Mouse (Mus musculus) skeletal muscle tissue, adult 2 months (tissue): Measurements from ENCODE around the gene Olfr796.

Experiments
- DNase-seq: peaks from one replicate; pipeline ENCODE4 v3.0.0-alpha.2; 2012; ENCODE audit warnings: low read depth, low spot score

Olfr796 gene

GRCm38 (mm10) chr10:129612470-129612869, at the start of gene Olfr796:
Gene Olfr796, minus strand, starts transcription at chr10:129612570.
- no peak for DNase-seq

- DNase-seq, result no peak
Observed at GRCm38 (mm10) chr10:129657394-129657793, 45.0 kb upstream of the Olfr796 start, which contains the start of gene Olfr800. Gene Olfr800, plus strand, starts transcription at chr10:129657694.

DNA sequence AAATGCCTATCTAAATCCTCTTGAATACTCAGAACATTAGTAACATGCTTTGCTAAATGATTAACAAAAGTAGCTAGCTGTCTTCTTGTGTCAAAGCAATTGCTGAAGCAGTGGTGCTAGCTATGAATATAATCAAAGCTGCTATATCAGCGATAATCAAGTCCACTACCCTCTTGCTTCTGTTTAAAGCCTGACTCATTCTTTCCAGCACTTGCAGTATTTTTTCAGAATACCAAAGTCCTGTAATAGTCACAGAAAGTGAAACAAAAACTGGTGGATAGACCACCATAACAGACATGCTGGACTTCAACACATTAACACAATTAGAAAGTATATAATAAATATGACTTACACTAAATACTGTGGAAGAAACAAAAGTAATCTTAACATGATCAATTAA, 39.4 kb upstream of the Olfr796 start:
- DNase-seq, result no peak

DNA sequence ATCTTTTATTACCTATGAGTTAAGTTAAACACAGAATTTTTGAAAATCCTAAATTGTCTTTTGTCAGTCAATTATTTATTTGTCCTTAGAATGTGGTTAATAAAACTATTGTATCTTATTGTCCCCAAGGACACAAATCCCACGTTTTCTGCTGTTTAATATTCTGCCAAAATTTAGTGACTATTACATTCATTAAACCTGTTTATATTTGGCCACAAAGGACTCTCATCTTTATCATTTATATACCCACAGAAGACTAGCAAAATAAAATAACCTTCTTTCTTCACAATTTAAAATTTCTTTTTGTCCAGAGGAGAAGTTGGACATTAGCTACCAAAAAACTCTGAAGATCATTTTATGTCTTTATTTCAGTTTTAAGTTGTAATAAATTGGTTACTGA, 24.8 kb upstream of the Olfr796 start, which contains the start of gene Olfr799:
Gene Olfr799 (plus strand): TSS at position 301 of the 400 bp plus-strand sequence.
- no peak for DNase-seq

GRCm38 (mm10) chr10:129627834-129628233, 15.5 kb upstream of the Olfr796 start, which contains the start of gene Olfr798:
Gene Olfr798, minus strand, starts transcription at chr10:129627934.
- no peak for DNase-seq

GRCm38 (mm10) chr10:129623251-129623650, 10.9 kb upstream of the Olfr796 start:
- DNase-seq, result no peak

GRCm38 (mm10) chr10:129621724-129622123, 9.4 kb upstream of the Olfr796 start:
- no peak for DNase-seq

DNA sequence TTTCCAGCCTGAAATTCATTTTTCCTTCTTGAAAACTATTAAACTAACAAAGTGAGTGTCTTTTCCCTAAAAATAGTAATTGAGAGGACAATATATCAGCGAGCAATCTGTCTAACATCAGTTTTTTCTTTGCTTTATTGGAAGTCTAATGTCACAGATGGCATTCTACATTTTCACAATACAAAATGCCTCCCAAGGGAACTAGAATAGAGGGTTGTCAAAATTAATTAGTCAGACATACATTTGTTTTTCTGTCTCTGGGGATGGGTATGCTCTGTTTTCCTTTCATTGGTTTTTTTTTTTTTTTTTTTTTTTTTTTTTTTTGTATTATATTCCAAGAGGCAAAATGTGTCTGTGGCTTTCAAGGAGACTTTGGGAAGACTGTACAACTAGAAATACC, 35.3 kb downstream of the Olfr796 start:
- no peak for DNase-seq

DNA sequence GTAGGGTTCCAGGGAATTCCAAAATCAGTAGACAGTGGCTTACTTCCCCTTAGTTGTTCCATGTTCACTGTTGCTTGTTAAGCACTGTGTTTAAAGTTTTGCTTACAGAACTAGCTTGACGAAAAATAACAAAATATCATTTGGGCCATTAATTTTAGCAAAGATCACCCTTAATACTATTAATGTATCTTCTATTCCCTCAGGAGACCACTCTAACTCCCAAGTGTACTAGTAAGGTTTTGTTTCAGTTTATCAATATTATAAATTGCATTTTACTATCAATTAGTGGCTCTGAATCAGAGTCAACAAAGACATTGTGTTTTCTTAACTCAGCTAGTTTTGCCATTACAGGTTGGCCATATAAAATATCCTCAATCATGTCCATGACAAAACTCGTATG, 45.0 kb downstream of the Olfr796 start, which contains the start of gene Olfr794:
Gene Olfr794 (plus strand): TSS at position 301 of the 400 bp plus-strand sequence.
- no peak for DNase-seq
